Mouse (Mus musculus) heart, adult 8-10 months (tissue): ENCODE data around the gene Syt17. TPM values are rescaled to one million over a fixed set of nuclear protein-coding genes. Genes with fewer than 3 reads are reported as not detected.

Source experiments
- DNase-seq: peaks from one replicate; pipeline ENCODE4 v3.0.0; 2022; ENCODE audit warnings: low spot score
- total RNA-seq, 4 experiments: library from RNA; stranded (reverse); gene quantifications; 2 replicates each; pipeline ENCODE4 v1.2.4; 2022

The Syt17 gene
- 1 to 10 TPM in 1 of 4 experiments, under 1 TPM in 3; 0.84 to 1.0 (median 0.96) TPM for total RNA-seq

DNA sequence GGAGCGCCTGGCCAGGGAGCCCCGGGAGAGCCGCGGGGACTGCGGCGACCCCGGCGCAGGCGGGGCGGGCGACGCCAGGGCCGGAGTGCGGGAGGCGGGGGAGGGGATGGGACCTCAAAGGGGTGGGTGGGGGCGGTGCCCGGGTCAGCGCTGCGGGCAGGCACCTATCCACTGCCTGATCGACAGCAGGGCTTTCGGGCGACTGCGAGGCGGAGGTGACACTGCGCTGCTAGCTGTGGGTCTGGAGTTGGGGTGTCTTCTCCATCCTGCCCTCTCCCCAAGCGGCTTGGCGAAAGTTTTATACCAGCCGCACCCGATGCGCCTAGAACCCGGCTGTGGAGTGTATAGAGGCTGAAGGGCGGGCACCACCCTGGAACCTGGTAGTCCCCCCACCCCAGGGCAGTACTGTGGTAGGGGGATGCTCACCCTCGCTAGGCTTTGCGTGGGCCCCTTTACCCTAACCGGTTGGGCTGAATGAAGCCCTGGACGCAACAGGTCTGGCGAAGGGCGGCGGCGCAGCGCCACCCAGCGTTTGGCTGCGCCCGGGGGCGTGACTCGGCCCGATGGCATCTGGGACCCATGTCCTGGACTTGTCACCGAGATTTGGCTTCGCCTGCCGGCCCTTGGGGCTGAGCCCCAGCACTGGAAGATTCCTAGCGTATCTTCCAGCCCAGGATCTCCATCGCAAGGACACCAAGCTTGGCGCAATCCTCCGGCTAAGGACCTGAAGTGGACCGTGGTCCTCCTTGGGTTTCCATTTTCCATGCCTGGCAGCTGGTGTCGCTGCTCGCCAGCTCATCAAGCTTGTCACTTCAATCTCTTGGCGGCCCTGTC lies at the start of gene Syt17:
TSS of gene Syt17 (minus strand) at position 89 of the 834 bp plus-strand sequence.
- DNase-seq: peak; percentile 62

DNA sequence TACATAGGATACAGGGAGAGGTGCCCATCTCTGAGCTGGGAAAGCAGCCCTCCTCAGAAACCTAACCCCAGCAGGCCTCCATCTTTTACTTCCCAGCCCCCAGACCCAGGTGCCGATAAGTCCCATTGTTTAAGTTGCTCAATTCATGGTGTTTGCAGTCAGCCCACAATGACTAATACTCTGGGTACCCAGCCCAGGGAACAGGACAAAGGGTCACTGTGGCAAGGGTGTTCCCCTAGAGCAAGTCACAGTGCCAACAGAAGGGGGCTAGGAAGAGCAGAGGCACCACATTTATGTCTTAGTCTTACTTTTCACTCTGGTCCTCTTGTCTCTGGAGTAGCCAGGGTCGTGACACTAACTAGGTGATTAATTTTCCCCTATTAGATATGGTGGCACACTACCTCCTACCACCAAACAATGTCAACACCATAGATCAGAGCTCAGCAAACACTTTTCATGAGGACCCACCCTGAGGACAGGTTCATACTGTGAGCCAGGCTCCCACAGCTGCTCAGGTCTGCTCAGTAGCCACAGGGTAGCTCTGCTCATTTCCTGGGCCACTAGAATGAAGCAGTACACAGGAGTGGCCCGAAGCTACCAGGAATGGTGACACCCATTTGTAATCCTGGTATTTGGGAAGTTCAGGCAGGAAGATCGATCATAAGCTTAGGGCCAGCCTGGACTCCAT lies 47.0 kb upstream of the Syt17 start:
- DNase-seq: no peak

- no peak for DNase-seq
Measured at GRCm38 (mm10) chr7:118493892-118494291, 45.9 kb upstream of the Syt17 start.

GRCm38 (mm10) chr7:118491431-118492147 lies 43.6 kb upstream of the Syt17 start, which contains the start of gene Itpripl2:
Itpripl2 (minus strand) TSS chr7:118491975.
- peak; percentile 92 for DNase-seq

- DNase-seq: no peak
Measured at GRCm38 (mm10) chr7:118490666-118491430, 42.8 kb upstream of the Syt17 start.

DNA sequence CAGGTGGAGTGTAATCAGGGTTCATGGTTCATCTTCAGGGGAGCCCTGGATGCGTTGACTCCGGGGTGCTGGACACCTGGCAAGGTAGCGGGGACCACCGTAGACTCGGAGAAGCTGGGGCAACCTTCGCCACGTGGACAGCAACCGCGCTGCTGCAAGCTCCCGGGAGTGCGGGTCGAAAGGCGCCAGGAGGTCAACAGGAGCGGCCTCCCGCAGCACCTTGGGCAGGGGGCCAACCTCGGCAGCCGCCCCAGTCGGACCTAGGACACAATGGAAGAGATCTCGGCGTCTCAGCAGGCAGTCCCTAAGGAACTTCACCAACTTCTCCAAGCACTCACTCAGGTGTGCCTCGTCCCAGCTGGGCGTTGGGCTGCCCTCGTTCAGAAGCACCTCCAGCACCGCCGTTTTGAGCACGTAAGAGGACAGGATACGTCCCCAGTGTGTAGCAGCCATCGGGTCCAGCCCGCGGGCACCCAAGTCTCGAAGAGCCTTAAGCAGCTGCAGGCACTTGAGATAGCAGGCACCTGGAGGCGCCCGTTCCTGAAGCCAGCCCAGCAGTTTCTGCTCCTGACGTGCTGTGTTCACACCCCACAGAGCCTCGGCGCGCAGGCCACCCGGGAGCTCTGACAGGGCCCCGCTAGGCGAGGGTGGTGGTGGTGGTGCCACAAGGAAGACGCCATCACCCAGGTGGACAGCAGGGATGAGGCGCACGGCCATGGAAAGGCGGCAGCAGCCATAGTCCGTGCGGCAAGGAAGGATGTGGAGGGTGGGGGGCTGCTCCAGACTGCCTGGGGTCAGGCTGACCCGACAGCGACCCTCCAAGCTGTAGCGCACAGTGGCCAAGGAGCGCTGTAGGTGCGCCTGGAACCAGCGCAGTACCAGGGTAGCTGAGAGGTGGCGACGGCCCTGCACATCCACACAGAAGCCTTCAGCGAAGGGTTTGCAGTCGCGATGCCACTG lies 42.0 kb upstream of the Syt17 start:
- DNase-seq: no peak

- no peak for DNase-seq
Measured at GRCm38 (mm10) chr7:118488060-118488664, 40.1 kb upstream of the Syt17 start.

DNA sequence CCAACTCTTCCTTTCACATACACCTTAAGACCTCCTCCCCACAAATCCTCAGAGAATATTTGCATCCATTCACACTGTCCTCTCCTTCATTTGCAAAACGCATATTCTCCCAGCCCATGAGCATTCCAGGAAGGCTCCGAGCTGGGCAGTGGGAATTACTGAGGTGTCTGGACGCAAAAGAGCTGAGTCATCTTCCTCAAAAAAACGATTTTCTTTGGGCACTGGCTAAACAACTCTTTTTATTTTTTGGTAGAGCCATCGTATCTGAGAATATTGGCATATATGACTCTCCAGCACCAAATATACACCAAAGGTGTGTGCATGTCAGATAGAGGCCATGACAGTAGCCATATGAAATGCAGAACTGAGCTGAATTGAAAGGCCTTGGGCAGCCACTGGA lies 38.9 kb upstream of the Syt17 start:
- DNase-seq: no peak

DNA sequence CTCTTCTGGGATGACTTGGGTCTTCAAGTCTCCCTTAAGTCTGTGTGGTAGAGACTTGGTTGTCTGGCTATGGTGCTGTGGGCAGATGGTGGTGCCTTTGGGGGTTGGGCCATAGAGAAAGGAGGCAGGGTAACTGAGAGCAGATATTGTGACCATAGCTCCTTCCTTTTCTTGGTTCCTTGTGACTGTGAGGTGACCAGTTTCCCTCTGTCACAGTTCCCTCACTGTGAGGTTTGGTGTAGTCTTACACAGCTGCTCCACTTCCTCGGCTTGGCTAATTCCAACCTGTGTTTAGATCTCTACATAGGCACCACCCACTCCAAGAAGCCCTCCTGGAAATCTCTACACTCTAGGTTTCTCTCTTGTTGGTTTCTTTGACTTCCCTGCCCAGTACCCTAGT lies 36.0 kb upstream of the Syt17 start:
- DNase-seq: no peak

DNA sequence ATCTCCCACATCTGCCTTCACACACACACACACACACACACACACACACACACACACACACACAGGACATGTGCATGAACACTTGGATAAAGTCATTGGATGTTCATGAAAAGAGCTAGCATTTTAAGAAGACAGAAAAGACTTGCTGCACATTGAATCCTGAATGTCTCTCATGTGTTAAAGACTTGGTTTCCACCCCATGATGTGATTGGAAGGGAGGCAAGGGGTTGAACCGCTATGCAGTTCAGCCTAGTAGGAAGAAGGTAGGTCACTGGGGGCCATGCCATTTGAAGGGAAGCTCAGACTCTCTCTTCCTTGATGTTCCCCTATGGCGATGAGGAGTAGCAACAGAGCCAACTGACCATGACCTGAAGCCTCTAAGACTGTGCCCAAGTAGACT lies 34.0 kb upstream of the Syt17 start:
- no peak for DNase-seq

GRCm38 (mm10) chr7:118481047-118481810 lies 33.2 kb upstream of the Syt17 start:
- peak; percentile 52 for DNase-seq

- DNase-seq: no peak
Measured at GRCm38 (mm10) chr7:118480160-118480709, 32.2 kb upstream of the Syt17 start.

GRCm38 (mm10) chr7:118478835-118479312 lies 30.9 kb upstream of the Syt17 start:
- DNase-seq: peak; percentile 90

DNA sequence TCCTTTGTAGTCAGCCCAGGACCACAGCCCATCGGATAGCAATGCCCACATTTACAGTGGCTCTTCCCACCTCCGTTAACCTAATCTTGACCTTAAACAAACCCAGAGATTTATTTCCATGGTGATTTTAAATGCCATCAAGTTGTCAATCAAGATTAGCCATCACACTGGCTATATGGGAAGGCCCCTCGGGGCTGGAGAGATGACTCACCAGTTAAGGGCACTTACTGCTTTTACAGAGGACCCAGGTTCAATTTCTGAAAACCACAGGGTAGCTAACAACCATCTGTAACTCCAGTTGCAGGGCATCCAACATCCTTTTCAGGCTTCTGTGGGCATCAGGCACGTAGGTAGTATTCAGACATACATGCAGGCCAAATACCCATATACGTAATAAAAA lies 28.4 kb upstream of the Syt17 start:
- DNase-seq: no peak

DNA sequence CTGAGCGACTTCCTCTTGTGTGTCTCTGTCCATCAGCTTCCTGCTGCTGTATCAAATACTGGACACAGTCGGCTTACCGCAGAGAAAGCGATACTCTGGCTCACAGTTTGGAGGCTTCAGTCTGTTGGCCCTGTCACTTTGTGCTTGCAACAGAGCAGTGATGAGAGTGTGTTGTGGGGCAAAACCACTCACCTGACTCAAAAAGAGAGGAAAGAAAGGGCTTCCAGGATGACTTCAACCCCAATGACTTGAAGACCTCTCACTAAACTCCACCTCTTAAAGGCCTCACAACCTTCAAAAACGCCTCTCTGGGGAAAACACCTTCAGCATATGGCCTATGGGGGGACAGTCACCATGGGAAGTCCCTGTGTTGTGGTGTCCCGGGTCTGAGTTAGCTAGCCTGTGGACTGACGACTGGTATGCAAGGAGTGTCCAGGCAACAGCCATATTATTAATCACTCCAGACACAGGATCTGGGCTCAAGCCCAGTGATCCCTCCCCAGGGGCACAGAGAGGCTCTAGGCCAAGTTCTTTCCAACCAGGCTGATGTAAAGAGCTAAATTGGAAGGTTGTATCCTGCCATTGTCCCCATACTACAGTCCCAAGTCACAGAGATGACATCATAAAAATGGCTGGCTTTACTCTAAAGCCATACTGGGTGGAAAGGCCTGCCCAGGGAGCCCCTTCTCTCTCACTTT lies 27.1 kb upstream of the Syt17 start:
- DNase-seq: peak; percentile 69

DNA sequence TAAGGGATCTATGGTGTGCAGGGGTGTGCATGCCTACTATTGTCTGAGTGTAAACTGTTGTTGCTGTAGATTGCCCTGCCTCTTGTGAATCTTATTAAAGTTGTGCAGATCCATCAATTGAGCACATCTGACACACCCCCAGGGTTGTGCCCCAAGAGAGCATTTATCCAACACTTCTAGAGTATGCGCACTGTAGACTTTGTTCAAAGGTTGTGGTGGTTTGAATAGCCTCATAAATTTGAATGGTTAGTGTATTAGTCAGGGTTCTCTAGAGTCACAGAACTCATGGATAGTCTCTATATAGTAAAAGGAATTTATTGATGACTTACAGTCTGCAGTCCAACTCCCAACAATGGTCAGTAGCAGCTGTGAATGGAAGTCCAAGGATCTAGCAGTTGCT lies 24.9 kb upstream of the Syt17 start:
- DNase-seq: no peak

- DNase-seq: no peak
Measured at GRCm38 (mm10) chr7:118468060-118468459, 20.0 kb upstream of the Syt17 start.

- DNase-seq: no peak
Measured at GRCm38 (mm10) chr7:118464432-118464831, 16.4 kb upstream of the Syt17 start.
